Mouse (Mus musculus) heart, postnatal 0 days (tissue): ENCODE results near the gene Creb1. TPM values are rescaled to one million over a fixed set of nuclear protein-coding genes. Genes with fewer than 3 reads are reported as not detected.

Source experiments
- ATAC-seq: fragments of 200-750 bp; cut with Nextera tagmentation; 2 replicates; pipeline ENCODE4 v1.8.0; 2017; ENCODE audit warnings: low read depth, moderate number of reproducible peaks, moderate library complexity; ENCODE audit not compliant: insufficient read depth
- DNase-seq: peaks from one replicate; pipeline ENCODE4 v3.0.0-alpha.2; 2016; ENCODE audit warnings: low spot score
- H3K27ac ChIP-seq: fragments of 300-500 bp; sonication (generic); 2 replicates; pipeline ENCODE4 v1.5.1; 2014; ENCODE audit warnings: low read depth, mild to moderate bottlenecking
- H3K27me3 ChIP-seq: fragments of 300-500 bp; sonication (generic); 2 replicates; pipeline ENCODE4 v1.6.1; 2014; ENCODE audit warnings: low read length, mixed read lengths; ENCODE audit not compliant: control insufficient read depth, insufficient read depth
- H3K36me3 ChIP-seq: fragments of 300-500 bp; sonication (generic); replicated peaks from 2 replicates; pipeline ENCODE4 v1.6.1; 2014; ENCODE audit warnings: low read length, mixed read lengths; ENCODE audit not compliant: control insufficient read depth, insufficient read depth
- H3K4me1 ChIP-seq: fragments of 300-500 bp; sonication (generic); 2 replicates; pipeline ENCODE4 v1.6.1; 2014; ENCODE audit warnings: antibody characterized with exemption; ENCODE audit not compliant: control insufficient read depth, insufficient read depth
- H3K4me2 ChIP-seq: fragments of 300-500 bp; sonication (generic); 2 replicates; pipeline ENCODE4 v1.6.1; 2014; ENCODE audit warnings: low read depth, mild to moderate bottlenecking, low read length, moderate library complexity
- H3K4me3 ChIP-seq: fragments of 300-500 bp; sonication (generic); 2 replicates; pipeline ENCODE4 v1.5.1; 2014; ENCODE audit warnings: low read depth, low read length
- H3K9ac ChIP-seq: fragments of 300-500 bp; sonication (generic); replicated peaks from 2 replicates; pipeline ENCODE4 v1.6.1; 2014; ENCODE audit warnings: low read depth, low read length, mixed read lengths
- H3K9me3 ChIP-seq: fragments of 300-500 bp; sonication (generic); replicated peaks from 2 replicates; pipeline ENCODE4 v1.6.1; 2016; ENCODE audit warnings: low read length; ENCODE audit not compliant: control insufficient read depth
- CTCF ChIP-seq: IDR thresholded peaks from 2 replicates; pipeline ENCODE4 v1.5.1; 2016; ENCODE audit warnings: antibody characterized with exemption, control low read depth, low read depth
- EP300 ChIP-seq: IDR thresholded peaks from 2 replicates; pipeline ENCODE4 v1.6.1; 2016; ENCODE audit warnings: antibody characterized with exemption, low read depth
- whole genome bisulfite sequencing: fragments of 180-500 bp; shearing (Covaris S2); extraction: QIAGEN DNeasy Blood & Tissue Kit; methylation state at CpG from one replicate; pipeline ENCODE4 v1.1.7; 2014; 5-methylcytosine and 5-hydroxymethylcytosine counted together
- polyA plus RNA-seq: library from polyadenylated mRNA; unstranded; fragments of >200 nt; fragmentation: Nextera tagmentation; extraction: Ambion mirVana; gene quantifications from 2 replicates; pipeline ENCODE4 v1.2.1, GENCODE M21; 2015
- total RNA-seq: library from RNA; depleted of rRNA; stranded (reverse); fragments of >200 nt; gene quantifications from 2 replicates; pipeline ENCODE4 v1.2.3, GENCODE M21; 2014; ENCODE audit warnings: low replicate concordance

Creb1 gene
- total and polyA plus RNA-seq, 2 experiments from 2014 or later = 11.2 to 37.4 TPM

GRCm38 (mm10) chr1:64521734-64522133 lies 10.7 kb upstream of the Creb1 start:
- H3K4me1 ChIP-seq = peaks cover 39% of the 10 kb centered on the region
- no peaks in the 10 kb centered on the region for H3K27me3 ChIP-seq
- peak overlapping the region; percentile 92 for H3K27ac ChIP-seq
- ATAC-seq (no peak), DNase-seq (no peak)
- 36% methylated on average over 3 of the region's 3 CpGs for WGBS
- no peak overlapping the region for H3K4me3 ChIP-seq
- no peaks in the 10 kb centered on the region for H3K36me3 ChIP-seq
- TF ChIP-seq EP300 (no peak), CTCF (no peak)
- no peak overlapping the region for H3K9ac ChIP-seq
- H3K9me3 ChIP-seq = no peaks in the 10 kb centered on the region
- H3K4me2 ChIP-seq = no peak overlapping the region

- H3K4me2 ChIP-seq = peak overlapping the region; percentile 17; the same call in 1 of the 2 replicates
- no peak overlapping the region for H3K4me3 ChIP-seq
- DNase-seq = peak; percentile 92
- H3K9ac ChIP-seq = no peak overlapping the region; the same call in 1 of the 2 replicates
- H3K9me3 ChIP-seq = no peaks in the 10 kb centered on the region
- peak; percentile 95 for ATAC-seq
- no peak for TF ChIP-seq CTCF
- 0 out of 2 replicates have a peak, but pooled peaks have one; percentile 22 for TF ChIP-seq EP300
- 19% methylated on average over 6 of the region's 6 CpGs for WGBS
- H3K27me3 ChIP-seq = no peaks in the 10 kb centered on the region
- no peaks in the 10 kb centered on the region for H3K36me3 ChIP-seq
- H3K4me1 ChIP-seq = peaks cover 36% of the 10 kb centered on the region
- peak overlapping the region; percentile 92 for H3K27ac ChIP-seq
Measured at GRCm38 (mm10) chr1:64522637-64523036, 9.8 kb upstream of the Creb1 start.

- Histone ChIP-seq H3K4me1 (peaks cover 36% of the 10 kb centered on the region), H3K27me3 (no peaks in the 10 kb centered on the region), H3K27ac (peak overlapping the region; percentile 92), H3K4me2 (no peak overlapping the region), H3K4me3 (no peak overlapping the region), H3K36me3 (no peaks in the 10 kb centered on the region), H3K9me3 (no peaks in the 10 kb centered on the region), H3K9ac (no peak overlapping the region)
- ATAC-seq = no peak
- no peak for TF ChIP-seq EP300
- TF ChIP-seq CTCF = no peak
- no peak for DNase-seq
- WGBS = 79% methylated on average over 1 of the region's 1 CpGs
Measured at GRCm38 (mm10) chr1:64523117-64523516, 9.3 kb upstream of the Creb1 start.

GRCm38 (mm10) chr1:64524661-64525060 lies 7.8 kb upstream of the Creb1 start:
- no peaks in the 10 kb centered on the region for H3K36me3 ChIP-seq
- no peak overlapping the region for H3K4me3 ChIP-seq
- no peaks in the 10 kb centered on the region for H3K27me3 ChIP-seq
- no peak for ATAC-seq
- H3K27ac ChIP-seq = no peak overlapping the region
- TF ChIP-seq CTCF (no peak), EP300 (no peak)
- H3K9me3 ChIP-seq = no peaks in the 10 kb centered on the region
- H3K4me1 ChIP-seq = peaks cover 29% of the 10 kb centered on the region
- DNase-seq = no peak
- 88% methylated on average over 2 of the region's 2 CpGs for WGBS
- H3K4me2 ChIP-seq = no peak overlapping the region
- no peak overlapping the region for H3K9ac ChIP-seq

DNA sequence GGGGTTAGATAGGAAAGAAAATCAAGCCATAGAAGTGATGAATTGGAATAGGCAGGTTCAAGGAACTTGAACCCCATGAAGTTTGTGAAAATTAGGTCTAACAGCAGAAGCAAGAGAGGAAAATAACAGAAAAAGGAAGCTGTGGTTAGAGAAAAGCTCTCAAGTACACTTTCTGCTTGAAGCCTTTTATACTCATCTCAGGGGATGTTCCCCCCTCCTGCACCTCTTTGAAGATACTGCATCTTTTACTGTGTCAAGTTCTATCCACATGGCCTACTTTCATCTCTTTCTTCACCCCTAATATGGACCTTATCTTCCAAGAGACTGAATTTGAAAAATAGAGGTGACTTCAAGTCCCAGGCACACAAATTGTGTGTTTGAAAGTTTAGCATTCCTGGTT lies 4.8 kb upstream of the Creb1 start:
- Histone ChIP-seq H3K9me3 (no peaks in the 10 kb centered on the region), H3K27me3 (no peaks in the 10 kb centered on the region), H3K4me3 (no peak overlapping the region)

GRCm38 (mm10) chr1:64529781-64530315 lies 2.6 kb upstream of the Creb1 start:
- Histone ChIP-seq H3K4me2 (no peak overlapping the region), H3K27ac (no peak overlapping the region), H3K9ac (no peak overlapping the region), H3K4me1 (peaks cover 18% of the 10 kb centered on the region), H3K36me3 (no peaks in the 10 kb centered on the region), H3K4me3 (no peak overlapping the region), H3K9me3 (no peaks in the 10 kb centered on the region), H3K27me3 (no peaks in the 10 kb centered on the region)
- no peak for ATAC-seq
- no peak for DNase-seq
- TF ChIP-seq EP300 (no peak), CTCF (no peak)
- WGBS = 87% methylated on average over 5 of the region's 5 CpGs

More for the DNA sequence above, 4.8 kb upstream of the Creb1 start:
- Histone ChIP-seq H3K36me3 (no peaks in the 10 kb centered on the region), H3K27ac (peak overlapping the region; percentile 34; the same call in 1 of the 2 replicates), H3K4me1 (peaks cover 18% of the 10 kb centered on the region), H3K9ac (no peak overlapping the region), H3K4me2 (no peak overlapping the region)
- DNase-seq (no peak), ATAC-seq (no peak)
- TF ChIP-seq EP300 = no peak
- no peak for TF ChIP-seq CTCF
